Mouse (Mus musculus): ENCODE data around the gene Rhbdd2. TPM values are rescaled to one million over a fixed set of nuclear protein-coding genes. Genes with fewer than 3 reads are reported as not detected.

The Rhbdd2 gene
- total and polyA plus RNA-seq, 2 experiments, result 8.5 to 20.9 TPM

- Histone ChIP-seq H3K9ac (ENCODE audit: low read depth, low read length) (no peak overlapping the region), H3K27me3 (ENCODE audit: control insufficient read depth, insufficient read depth, low read length) (no peaks in the 10 kb centered on the region), H3K4me1 (ENCODE audit: control insufficient read depth, insufficient read depth, low read length) (peaks cover 17% of the 10 kb centered on the region), H3K27ac (replicated peaks; ENCODE audit: insufficient read depth, low read depth, low read length) (no peak overlapping the region), H3K4me3 (ENCODE audit: insufficient read depth, low read depth, low read length) (no peak overlapping the region), H3K79me2 (ENCODE audit: control insufficient read depth, insufficient read depth, low read length) (no peaks in the 10 kb centered on the region), H3K36me3 (ENCODE audit: control insufficient read depth, insufficient read depth, low read length) (no peaks in the 10 kb centered on the region)
- TF ChIP-seq POLR2A (IDR thresholded peaks at IDR 0.05; ENCODE audit: extremely low read depth, insufficient read depth, low read length) (no peak), CTCF (IDR thresholded peaks at IDR 0.05; ENCODE audit: low read depth, low read length) (no peak)
- DNase-seq (ENCODE audit: extremely low read depth, low read depth, low spot score), result no peak
- whole genome bisulfite sequencing, result 80% methylated on average over 9 of the region's 9 CpGs
Observed at GRCm38 (mm10) chr5:135648461-135649308, 16.3 kb downstream of the Rhbdd2 start.

GRCm38 (mm10) chr5:135649309-135649633 lies 16.9 kb downstream of the Rhbdd2 start:
- DNase-seq (ENCODE audit: extremely low read depth, low read depth, low spot score), result no peak
- no peak overlapping the region for H3K9ac ChIP-seq (ENCODE audit: low read depth, low read length)
- H3K4me3 ChIP-seq (ENCODE audit: insufficient read depth, low read depth, low read length), result no peak overlapping the region
- no peaks in the 10 kb centered on the region for H3K79me2 ChIP-seq (ENCODE audit: control insufficient read depth, insufficient read depth, low read length)
- H3K27me3 ChIP-seq (ENCODE audit: control insufficient read depth, insufficient read depth, low read length), result no peaks in the 10 kb centered on the region
- 90% methylated on average over 1 of the region's 1 CpGs for WGBS
- H3K4me1 ChIP-seq (ENCODE audit: control insufficient read depth, insufficient read depth, low read length), result peaks cover 17% of the 10 kb centered on the region
- no peak for TF ChIP-seq CTCF (IDR thresholded peaks at IDR 0.05; ENCODE audit: low read depth, low read length)
- no peak for TF ChIP-seq POLR2A (IDR thresholded peaks at IDR 0.05; ENCODE audit: extremely low read depth, insufficient read depth, low read length)
- no peak overlapping the region for H3K27ac ChIP-seq (replicated peaks; ENCODE audit: insufficient read depth, low read depth, low read length)
- no peaks in the 10 kb centered on the region for H3K36me3 ChIP-seq (ENCODE audit: control insufficient read depth, insufficient read depth, low read length)

- no peaks in the 10 kb centered on the region for H3K79me2 ChIP-seq (ENCODE audit: control insufficient read depth, insufficient read depth, low read length)
- no peaks in the 10 kb centered on the region for H3K36me3 ChIP-seq (ENCODE audit: control insufficient read depth, insufficient read depth, low read length)
- no peaks in the 10 kb centered on the region for H3K27me3 ChIP-seq (ENCODE audit: control insufficient read depth, insufficient read depth, low read length)
- TF ChIP-seq POLR2A (IDR thresholded peaks at IDR 0.05; ENCODE audit: extremely low read depth, insufficient read depth, low read length) (no peak), CTCF (IDR thresholded peaks at IDR 0.05; ENCODE audit: low read depth, low read length) (no peak)
- no peak for DNase-seq (ENCODE audit: extremely low read depth, low read depth, low spot score)
- no peak overlapping the region for H3K4me3 ChIP-seq (ENCODE audit: insufficient read depth, low read depth, low read length)
- no peak overlapping the region for H3K9ac ChIP-seq (ENCODE audit: low read depth, low read length)
- H3K4me1 ChIP-seq (ENCODE audit: control insufficient read depth, insufficient read depth, low read length), result peaks cover 8% of the 10 kb centered on the region
- WGBS, result 88% methylated on average over 3 of the region's 3 CpGs
- no peak overlapping the region for H3K27ac ChIP-seq (replicated peaks; ENCODE audit: insufficient read depth, low read depth, low read length)
Observed at GRCm38 (mm10) chr5:135651536-135651935, 19.1 kb downstream of the Rhbdd2 start.

GRCm38 (mm10) chr5:135653209-135653608 lies 20.8 kb downstream of the Rhbdd2 start:
- 81% methylated on average over 2 of the region's 2 CpGs for WGBS
- H3K27me3 ChIP-seq (ENCODE audit: control insufficient read depth, insufficient read depth, low read length), result no peaks in the 10 kb centered on the region
- H3K9ac ChIP-seq (ENCODE audit: low read depth, low read length), result no peak overlapping the region
- no peaks in the 10 kb centered on the region for H3K36me3 ChIP-seq (ENCODE audit: control insufficient read depth, insufficient read depth, low read length)
- no peak for TF ChIP-seq CTCF (IDR thresholded peaks at IDR 0.05; ENCODE audit: low read depth, low read length)
- TF ChIP-seq POLR2A (IDR thresholded peaks at IDR 0.05; ENCODE audit: extremely low read depth, insufficient read depth, low read length), result no peak
- H3K4me1 ChIP-seq (ENCODE audit: control insufficient read depth, insufficient read depth, low read length), result peaks cover 3% of the 10 kb centered on the region; the same call in 1 of the 2 replicates
- DNase-seq (ENCODE audit: extremely low read depth, low read depth, low spot score), result no peak
- no peaks in the 10 kb centered on the region for H3K79me2 ChIP-seq (ENCODE audit: control insufficient read depth, insufficient read depth, low read length)
- H3K4me3 ChIP-seq (ENCODE audit: insufficient read depth, low read depth, low read length), result no peak overlapping the region
- H3K27ac ChIP-seq (replicated peaks; ENCODE audit: insufficient read depth, low read depth, low read length), result no peak overlapping the region

- Histone ChIP-seq H3K9ac (ENCODE audit: low read depth, low read length) (no peak overlapping the region), H3K4me1 (ENCODE audit: control insufficient read depth, insufficient read depth, low read length) (peaks cover 3% of the 10 kb centered on the region; the same call in 1 of the 2 replicates), H3K4me3 (ENCODE audit: insufficient read depth, low read depth, low read length) (no peak overlapping the region), H3K27me3 (ENCODE audit: control insufficient read depth, insufficient read depth, low read length) (no peaks in the 10 kb centered on the region), H3K36me3 (ENCODE audit: control insufficient read depth, insufficient read depth, low read length) (no peaks in the 10 kb centered on the region), H3K27ac (replicated peaks; ENCODE audit: insufficient read depth, low read depth, low read length) (no peak overlapping the region), H3K79me2 (ENCODE audit: control insufficient read depth, insufficient read depth, low read length) (no peaks in the 10 kb centered on the region)
- no peak for DNase-seq (ENCODE audit: extremely low read depth, low read depth, low spot score)
- no peak for TF ChIP-seq CTCF (IDR thresholded peaks at IDR 0.05; ENCODE audit: low read depth, low read length)
- no peak for TF ChIP-seq POLR2A (IDR thresholded peaks at IDR 0.05; ENCODE audit: extremely low read depth, insufficient read depth, low read length)
- WGBS, result 76% methylated on average over 5 of the region's 5 CpGs
Observed at GRCm38 (mm10) chr5:135656046-135656445, 23.6 kb downstream of the Rhbdd2 start.

GRCm38 (mm10) chr5:135657128-135657527 lies 24.7 kb downstream of the Rhbdd2 start:
- H3K27me3 ChIP-seq (ENCODE audit: control insufficient read depth, insufficient read depth, low read length), result no peaks in the 10 kb centered on the region
- no peak for TF ChIP-seq CTCF (IDR thresholded peaks at IDR 0.05; ENCODE audit: low read depth, low read length)
- no peak for TF ChIP-seq POLR2A (IDR thresholded peaks at IDR 0.05; ENCODE audit: extremely low read depth, insufficient read depth, low read length)
- no peak overlapping the region for H3K9ac ChIP-seq (ENCODE audit: low read depth, low read length)
- DNase-seq (ENCODE audit: extremely low read depth, low read depth, low spot score), result no peak
- H3K4me3 ChIP-seq (ENCODE audit: insufficient read depth, low read depth, low read length), result no peak overlapping the region
- peaks cover 3% of the 10 kb centered on the region; the same call in 1 of the 2 replicates for H3K4me1 ChIP-seq (ENCODE audit: control insufficient read depth, insufficient read depth, low read length)
- no peak overlapping the region for H3K27ac ChIP-seq (replicated peaks; ENCODE audit: insufficient read depth, low read depth, low read length)
- H3K79me2 ChIP-seq (ENCODE audit: control insufficient read depth, insufficient read depth, low read length), result no peaks in the 10 kb centered on the region
- H3K36me3 ChIP-seq (ENCODE audit: control insufficient read depth, insufficient read depth, low read length), result no peaks in the 10 kb centered on the region
- WGBS, result 91% methylated on average over 5 of the region's 5 CpGs

Measured in liver, adult 2 months (tissue).